Mouse (Mus musculus) neural tube, embryonic 14.5 days (tissue): Measurements from ENCODE around the gene Acad12. TPM values are rescaled to one million over a fixed set of nuclear protein-coding genes. Genes with fewer than 3 reads are reported as not detected.

Source experiments
- ATAC-seq: fragments of 200-750 bp; cut with Nextera tagmentation; 2 replicates; pipeline ENCODE4 v1.8.0; 2017; ENCODE audit warnings: low read depth, mild to moderate bottlenecking, moderate TSS enrichment, moderate library complexity
- H3K27ac ChIP-seq: fragments of 300-500 bp; sonication (generic); 2 replicates; pipeline ENCODE4 v1.5.1; 2014; ENCODE audit warnings: low read depth, mild to moderate bottlenecking, control low read depth, low read length, moderate library complexity, mixed read lengths
- H3K27me3 ChIP-seq: fragments of 300-500 bp; sonication (generic); 2 replicates; pipeline ENCODE4 v1.6.1; 2014; ENCODE audit warnings: low read length; ENCODE audit not compliant: control insufficient read depth, insufficient read depth
- H3K36me3 ChIP-seq: fragments of 300-500 bp; sonication (generic); 2 replicates; pipeline ENCODE4 v1.6.1; 2014; ENCODE audit warnings: low read length, mixed read lengths; ENCODE audit not compliant: control insufficient read depth, insufficient read depth
- H3K4me1 ChIP-seq: fragments of 300-500 bp; sonication (generic); 2 replicates; pipeline ENCODE4 v1.6.1; 2014; ENCODE audit warnings: low read length; ENCODE audit not compliant: control insufficient read depth, insufficient read depth
- H3K4me2 ChIP-seq: fragments of 300-500 bp; sonication (generic); 2 replicates; pipeline ENCODE4 v1.6.1; 2014; ENCODE audit warnings: mild to moderate bottlenecking, low read depth, low read length, control low read depth
- H3K4me3 ChIP-seq: fragments of 300-500 bp; sonication (generic); 2 replicates; pipeline ENCODE4 v1.5.1; 2014; ENCODE audit warnings: low read depth, low read length, control low read depth, mixed read lengths
- H3K9ac ChIP-seq: fragments of 300-500 bp; sonication (generic); replicated peaks from 2 replicates; pipeline ENCODE4 v1.6.1; 2014; ENCODE audit warnings: low read depth, mild to moderate bottlenecking, control low read depth, low read length, mixed read lengths
- H3K9me3 ChIP-seq: fragments of 300-500 bp; sonication (generic); 2 replicates; pipeline ENCODE4 v1.6.1; 2016; ENCODE audit warnings: low read length; ENCODE audit not compliant: control insufficient read depth
- WGBS: fragments of 180-500 bp; shearing (Covaris S2); extraction: QIAGEN DNeasy Blood & Tissue Kit; methylation state at CpG from one replicate; pipeline ENCODE4 v1.1.7; 2014; 5-methylcytosine and 5-hydroxymethylcytosine counted together
- polyA plus RNA-seq: library from polyadenylated mRNA; unstranded; fragments of >200 nt; fragmentation: Nextera tagmentation; extraction: Ambion mirVana; gene quantifications from 2 replicates; pipeline ENCODE4 v1.2.1, GENCODE M21; 2014

Gene Acad12
- polyA plus RNA-seq, 1 experiment from 2014 or later: 1.1 TPM

DNA sequence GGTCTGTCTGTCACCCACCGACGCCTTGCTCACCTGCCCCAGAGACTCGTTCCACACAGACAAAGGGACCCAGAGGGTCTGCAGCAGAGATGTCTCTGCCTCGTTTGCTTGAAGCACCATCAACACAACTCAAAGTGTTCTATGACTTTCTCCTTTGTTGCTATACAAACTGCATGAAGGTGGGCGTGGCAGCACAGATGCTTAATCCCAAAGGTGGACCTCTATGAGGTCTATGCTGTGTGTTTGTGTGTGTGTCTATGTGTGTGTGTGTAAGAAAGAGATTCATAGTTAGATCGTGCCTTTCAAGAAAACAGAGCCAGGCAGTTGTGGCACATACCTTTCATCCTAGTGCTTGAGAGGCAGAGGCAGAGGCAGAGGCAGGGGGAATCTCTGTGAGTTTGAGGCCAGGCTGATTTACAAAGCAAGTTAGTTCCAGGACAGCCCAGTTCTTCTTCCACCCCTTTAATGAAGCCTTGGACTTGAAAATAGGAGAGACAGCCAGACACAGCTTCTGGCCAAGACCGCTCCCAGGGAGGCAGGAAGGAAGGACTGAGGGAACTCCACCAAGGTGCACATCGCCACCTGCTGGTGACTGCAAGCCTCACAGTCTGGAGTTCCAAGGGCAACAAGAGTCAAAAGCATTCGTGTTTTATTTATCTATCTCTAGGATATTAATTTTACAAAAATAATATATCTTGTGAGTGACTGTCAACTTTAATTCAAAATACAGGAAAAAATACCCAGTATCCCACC is 17.0 kb downstream of the Acad12 start:
- Histone ChIP-seq H3K9me3 (no peaks in the 10 kb centered on the region), H3K27me3 (no peaks in the 10 kb centered on the region), H3K36me3 (no peaks in the 10 kb centered on the region), H3K4me2 (no peak overlapping the region), H3K27ac (no peak overlapping the region), H3K9ac (no peak overlapping the region), H3K4me3 (no peak overlapping the region), H3K4me1 (no peaks in the 10 kb centered on the region)
- no peak for ATAC-seq
- WGBS: 32% methylated on average over 9 of the region's 9 CpGs

GRCm38 (mm10) chr5:121598871-121599610 is 19.7 kb downstream of the Acad12 start:
- H3K4me2 ChIP-seq: no peak overlapping the region
- H3K27ac ChIP-seq: no peak overlapping the region
- no peaks in the 10 kb centered on the region for H3K9me3 ChIP-seq
- H3K27me3 ChIP-seq: no peaks in the 10 kb centered on the region
- no peak overlapping the region for H3K9ac ChIP-seq
- WGBS: 68% methylated on average over 13 of the region's 13 CpGs
- no peak for ATAC-seq
- no peak overlapping the region for H3K4me3 ChIP-seq
- no peaks in the 10 kb centered on the region for H3K36me3 ChIP-seq
- H3K4me1 ChIP-seq: peaks cover under 1% of the 10 kb centered on the region; the same call in 1 of the 2 replicates

GRCm38 (mm10) chr5:121597991-121598537 is 20.7 kb downstream of the Acad12 start:
- no peaks in the 10 kb centered on the region for H3K9me3 ChIP-seq
- no peaks in the 10 kb centered on the region for H3K36me3 ChIP-seq
- H3K4me2 ChIP-seq: no peak overlapping the region
- H3K4me1 ChIP-seq: peaks cover 5% of the 10 kb centered on the region; the same call in 1 of the 2 replicates
- 75% methylated on average over 7 of the region's 7 CpGs for WGBS
- H3K9ac ChIP-seq: no peak overlapping the region
- H3K4me3 ChIP-seq: no peak overlapping the region
- H3K27ac ChIP-seq: no peak overlapping the region
- no peak for ATAC-seq
- H3K27me3 ChIP-seq: no peaks in the 10 kb centered on the region

DNA sequence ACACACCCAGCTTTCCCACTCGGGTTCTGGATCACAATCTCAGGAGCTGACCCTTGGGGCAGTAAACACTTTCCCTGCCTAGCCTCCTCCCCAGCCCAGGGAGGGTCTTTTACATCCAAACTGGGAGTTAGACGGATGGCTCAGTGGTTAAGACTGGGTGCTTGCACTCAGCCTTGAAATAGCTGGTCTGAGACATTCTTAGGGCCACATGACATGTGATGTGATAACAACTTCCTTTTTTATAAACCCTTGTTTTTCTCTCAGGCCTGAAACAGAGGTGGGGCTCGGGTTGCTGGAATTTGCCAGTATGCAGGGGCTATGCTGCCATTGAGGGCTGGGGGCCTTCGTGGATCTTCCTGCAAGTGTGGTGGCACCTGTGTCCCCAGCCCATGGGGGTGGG is 21.4 kb downstream of the Acad12 start:
- Histone ChIP-seq H3K4me3 (no peak overlapping the region), H3K36me3 (no peaks in the 10 kb centered on the region), H3K4me2 (no peak overlapping the region), H3K27me3 (no peaks in the 10 kb centered on the region), H3K9me3 (no peaks in the 10 kb centered on the region), H3K4me1 (peaks cover 10% of the 10 kb centered on the region; the same call in 1 of the 2 replicates), H3K27ac (no peak overlapping the region), H3K9ac (no peak overlapping the region)
- 76% methylated on average over 4 of the region's 4 CpGs for WGBS
- ATAC-seq: no peak

- Histone ChIP-seq H3K4me2 (no peak overlapping the region), H3K9me3 (no peaks in the 10 kb centered on the region), H3K4me1 (peaks cover 10% of the 10 kb centered on the region; the same call in 1 of the 2 replicates), H3K27ac (no peak overlapping the region), H3K36me3 (no peaks in the 10 kb centered on the region), H3K9ac (no peak overlapping the region), H3K27me3 (no peaks in the 10 kb centered on the region), H3K4me3 (no peak overlapping the region)
- ATAC-seq: no peak
- 83% methylated on average over 6 of the region's 6 CpGs for WGBS
Observed at GRCm38 (mm10) chr5:121596226-121596625, 22.5 kb downstream of the Acad12 start.

DNA sequence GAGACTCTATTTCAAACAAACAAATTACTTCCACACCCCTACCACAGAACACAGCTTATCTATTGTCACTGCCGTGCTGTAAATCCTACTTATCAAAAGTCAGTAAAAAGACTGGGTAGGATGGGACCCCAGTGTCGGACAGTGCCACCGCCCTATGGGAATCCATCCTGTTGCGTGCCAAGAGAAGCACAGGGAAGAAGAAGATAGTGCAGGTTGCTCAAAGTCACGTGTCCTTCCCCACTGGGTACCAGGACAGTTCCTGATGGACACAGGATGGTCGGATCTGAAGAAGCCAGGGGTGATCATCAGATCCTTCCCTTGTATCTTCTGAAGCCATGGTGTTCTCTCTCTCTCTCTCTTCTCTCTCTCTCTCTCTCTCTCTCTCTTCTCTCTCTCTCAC is 23.0 kb downstream of the Acad12 start:
- 77% methylated on average over 6 of the region's 6 CpGs for WGBS
- Histone ChIP-seq H3K4me1 (peaks cover 10% of the 10 kb centered on the region; the same call in 1 of the 2 replicates), H3K4me2 (no peak overlapping the region), H3K27me3 (no peaks in the 10 kb centered on the region), H3K4me3 (no peak overlapping the region), H3K27ac (no peak overlapping the region), H3K36me3 (no peaks in the 10 kb centered on the region), H3K9ac (no peak overlapping the region), H3K9me3 (no peaks in the 10 kb centered on the region)
- ATAC-seq: no peak

- no peak for ATAC-seq
- H3K4me3 ChIP-seq: no peak overlapping the region
Observed at GRCm38 (mm10) chr5:121594714-121595313, 23.9 kb downstream of the Acad12 start.

DNA sequence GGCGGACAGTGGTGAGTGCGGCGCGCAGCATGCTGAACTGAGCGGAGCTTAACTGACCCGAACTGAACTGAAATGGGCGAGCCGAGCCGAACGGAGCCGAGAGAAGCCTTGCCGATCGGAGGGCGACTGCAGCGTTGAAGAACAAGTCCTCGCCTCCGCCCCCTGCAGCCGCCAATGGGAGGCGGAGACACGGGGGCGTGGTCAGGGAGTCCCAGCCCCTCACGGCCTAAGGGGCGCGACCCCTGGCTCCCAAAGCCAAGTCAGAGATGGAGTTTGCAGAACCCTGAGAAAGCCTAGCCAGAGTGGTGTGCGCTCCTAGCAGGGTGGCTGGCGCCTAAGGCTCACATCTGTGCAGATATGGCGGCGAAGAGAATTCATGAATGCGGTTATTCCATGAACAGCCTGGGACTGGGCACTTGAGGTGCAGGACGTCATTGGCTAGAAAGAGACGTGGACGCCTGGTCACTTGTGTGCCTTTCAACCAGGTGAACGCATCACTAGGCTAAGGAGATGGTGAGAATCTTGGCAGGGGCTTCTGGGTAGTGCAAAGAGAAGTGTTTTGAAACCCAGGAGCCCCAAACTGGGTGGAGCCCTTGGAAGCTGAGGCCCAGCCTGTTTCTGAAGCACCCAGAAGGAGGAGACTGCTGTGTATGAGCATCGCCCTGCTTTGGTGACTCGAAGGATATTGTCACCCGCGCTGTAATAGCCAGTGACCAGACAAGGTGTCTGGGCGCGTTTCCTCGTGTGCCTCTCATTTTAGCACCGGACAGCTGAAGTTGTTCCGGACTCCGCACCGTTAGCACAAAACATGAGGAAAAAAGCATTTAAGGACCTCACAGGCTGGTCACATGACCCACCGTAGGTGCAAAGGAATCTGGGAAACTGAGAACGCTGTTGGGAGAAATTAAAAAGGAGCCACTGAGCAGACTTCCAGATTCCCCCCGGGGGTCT is 25.0 kb downstream of the Acad12 start, which contains the start of gene Aldh2:
Aldh2 (minus strand) TSS at position 374 of the 951 bp plus-strand sequence.
- peak within 1 kb of the TSS; percentile 41 for H3K9ac ChIP-seq
- peak within 1 kb of the TSS; percentile 77 for H3K4me2 ChIP-seq
- 2% methylated on average over 47 of the region's 47 CpGs for WGBS
- H3K4me1 ChIP-seq: peaks cover 10% of the 10 kb centered on the region; the same call in 1 of the 2 replicates
- peak; percentile 86 for ATAC-seq
- peak within 1 kb of the TSS; percentile 46 for H3K4me3 ChIP-seq
- peak within 1 kb of the TSS; percentile 80 for H3K27ac ChIP-seq
- no peaks in the 10 kb centered on the region for H3K36me3 ChIP-seq
- no peaks in the 10 kb centered on the region for H3K9me3 ChIP-seq
- H3K27me3 ChIP-seq: no peaks in the 10 kb centered on the region

More at GRCm38 (mm10) chr5:121594714-121595313, 23.9 kb downstream of the Acad12 start:
- Histone ChIP-seq H3K4me1 (peaks cover 10% of the 10 kb centered on the region; the same call in 1 of the 2 replicates), H3K9me3 (no peaks in the 10 kb centered on the region), H3K36me3 (no peaks in the 10 kb centered on the region), H3K27ac (peak overlapping the region; percentile 80; the same call in 1 of the 2 replicates), H3K9ac (no peak overlapping the region), H3K4me2 (peak overlapping the region; percentile 77; the same call in 1 of the 2 replicates), H3K27me3 (no peaks in the 10 kb centered on the region)
- 84% methylated on average over 6 of the region's 6 CpGs for WGBS
